Mouse (Mus musculus) intestine, embryonic 16.5 days (tissue): Measurements from ENCODE around the gene Slc15a2. TPM values are rescaled to one million over a fixed set of nuclear protein-coding genes. Genes with fewer than 3 reads are reported as not detected.

Experiments used
- ATAC-seq: fragments of 200-750 bp; cut with Nextera tagmentation; 2 replicates; pipeline ENCODE4 v1.8.0; 2017; ENCODE audit warnings: moderate TSS enrichment, moderate library complexity
- H3K27ac ChIP-seq: fragments of 300-500 bp; sonication (generic); 2 replicates; pipeline ENCODE4 v1.5.1; 2014; ENCODE audit warnings: mild to moderate bottlenecking, low read length
- H3K27me3 ChIP-seq: fragments of 300-500 bp; sonication (generic); replicated peaks from 2 replicates; pipeline ENCODE4 v1.6.1; 2014; ENCODE audit warnings: low read length, control low read depth, mixed read lengths; ENCODE audit not compliant: control insufficient read depth, insufficient read depth
- H3K36me3 ChIP-seq: fragments of 300-500 bp; sonication (generic); 2 replicates; pipeline ENCODE4 v1.6.1; 2014; ENCODE audit warnings: low read length, control low read depth; ENCODE audit not compliant: control insufficient read depth, insufficient read depth
- H3K4me1 ChIP-seq: fragments of 300-500 bp; sonication (generic); 2 replicates; pipeline ENCODE4 v1.6.1; 2014; ENCODE audit warnings: low read length, control low read depth, mixed read lengths; ENCODE audit not compliant: control insufficient read depth, insufficient read depth
- H3K4me2 ChIP-seq: fragments of 300-500 bp; sonication (generic); 2 replicates; pipeline ENCODE4 v1.6.1; 2014; ENCODE audit warnings: low read depth, low read length, control low read depth
- H3K4me3 ChIP-seq: fragments of 300-500 bp; sonication (generic); 2 replicates; pipeline ENCODE4 v1.5.1; 2014; ENCODE audit warnings: mild to moderate bottlenecking, low read length
- H3K9ac ChIP-seq: fragments of 300-500 bp; sonication (generic); 2 replicates; pipeline ENCODE4 v1.6.1; 2014; ENCODE audit warnings: low read depth, low read length
- H3K9me3 ChIP-seq: fragments of 300-500 bp; sonication (generic); 2 replicates; pipeline ENCODE4 v1.6.1; 2016; ENCODE audit warnings: low read length, control low read depth; ENCODE audit not compliant: control insufficient read depth
- WGBS: fragments of 180-500 bp; shearing (Covaris S2); extraction: QIAGEN DNeasy Blood & Tissue Kit; methylation state at CpG from one replicate; pipeline ENCODE4 v1.1.7; 2014; 5-methylcytosine and 5-hydroxymethylcytosine counted together
- microRNA-seq: library from miRNA; unstranded; fragments of <30 nt; microRNA quantifications from one replicate; pipeline ENCODE4, GENCODE M21; 2016
- polyA plus RNA-seq: library from polyadenylated mRNA; unstranded; fragments of >200 nt; fragmentation: Nextera tagmentation; extraction: Ambion mirVana; gene quantifications from 2 replicates; pipeline ENCODE4 v1.2.1, GENCODE M21; 2015

The Slc15a2 gene
- polyA plus RNA-seq, 1 experiment from 2014 or later = 8.5 TPM

GRCm38 (mm10) chr16:36710794-36711193, 74.0 kb downstream of the Slc15a2 start:
- ATAC-seq = no peak
- 94% methylated on average over 2 of the region's 2 CpGs for WGBS
- Histone ChIP-seq H3K4me1 (peaks cover 3% of the 10 kb centered on the region; the same call in 1 of the 2 replicates), H3K9me3 (no peaks in the 10 kb centered on the region), H3K4me3 (no peak overlapping the region), H3K4me2 (no peak overlapping the region), H3K36me3 (no peaks in the 10 kb centered on the region), H3K27me3 (no peaks in the 10 kb centered on the region), H3K9ac (no peak overlapping the region), H3K27ac (no peak overlapping the region)

GRCm38 (mm10) chr16:36709405-36709804, 75.4 kb downstream of the Slc15a2 start:
- ATAC-seq = no peak
- Histone ChIP-seq H3K36me3 (no peaks in the 10 kb centered on the region), H3K4me3 (no peak overlapping the region), H3K9me3 (no peaks in the 10 kb centered on the region), H3K9ac (no peak overlapping the region), H3K27me3 (no peaks in the 10 kb centered on the region), H3K4me2 (no peak overlapping the region), H3K4me1 (peaks cover 3% of the 10 kb centered on the region; the same call in 1 of the 2 replicates), H3K27ac (no peak overlapping the region)
- WGBS = 88% methylated on average over 17 of the region's 17 CpGs

- H3K4me3 ChIP-seq = no peak overlapping the region
- 0 out of 2 replicates have a peak, but pooled peaks have one; percentile 6 for ATAC-seq
- H3K9me3 ChIP-seq = no peaks in the 10 kb centered on the region
- WGBS = 77% methylated on average over 7 of the region's 7 CpGs
- no peaks in the 10 kb centered on the region for H3K27me3 ChIP-seq
- H3K36me3 ChIP-seq = no peaks in the 10 kb centered on the region
- no peak overlapping the region for H3K27ac ChIP-seq
- peaks cover 3% of the 10 kb centered on the region; the same call in 1 of the 2 replicates for H3K4me1 ChIP-seq
- H3K9ac ChIP-seq = no peak overlapping the region
- H3K4me2 ChIP-seq = no peak overlapping the region
Measured at GRCm38 (mm10) chr16:36708751-36709150, 76.0 kb downstream of the Slc15a2 start.

GRCm38 (mm10) chr16:36707702-36708423, 76.9 kb downstream of the Slc15a2 start:
- H3K4me2 ChIP-seq = no peak overlapping the region
- H3K4me1 ChIP-seq = peaks cover 3% of the 10 kb centered on the region; the same call in 1 of the 2 replicates
- WGBS = 59% methylated on average over 6 of the region's 6 CpGs
- H3K36me3 ChIP-seq = no peaks in the 10 kb centered on the region
- ATAC-seq = peak; percentile 90
- no peaks in the 10 kb centered on the region for H3K27me3 ChIP-seq
- no peaks in the 10 kb centered on the region for H3K9me3 ChIP-seq
- H3K27ac ChIP-seq = no peak overlapping the region
- no peak overlapping the region for H3K9ac ChIP-seq
- H3K4me3 ChIP-seq = no peak overlapping the region

- Histone ChIP-seq H3K4me2 (no peak overlapping the region), H3K9ac (no peak overlapping the region), H3K9me3 (no peaks in the 10 kb centered on the region), H3K36me3 (no peaks in the 10 kb centered on the region), H3K27me3 (no peaks in the 10 kb centered on the region), H3K4me1 (no peaks in the 10 kb centered on the region), H3K4me3 (no peak overlapping the region), H3K27ac (no peak overlapping the region)
- ATAC-seq = no peak
- WGBS = 84% methylated on average over 2 of the region's 2 CpGs
Measured at GRCm38 (mm10) chr16:36700484-36700883, 84.3 kb downstream of the Slc15a2 start.

Small RNA genes within 50 kb of the gene (microRNA-seq; reads per million reads assigned to microRNA genes)
- not detected for gene Gm22617

Other genes with a start within 250 kb of the Slc15a2 start
- 0.07 TPM in 1 of 2 replicates, not detected in the other for gene Casr, start 222.8 kb downstream of the Slc15a2 start, polyA plus RNA-seq
- gene Cd86, start 118.9 kb downstream of the Slc15a2 start, polyA plus RNA-seq = 1.9 and 2.3 TPM in 2 replicates
- gene Ildr1, start 91.0 kb downstream of the Slc15a2 start, polyA plus RNA-seq = 9.0 and 9.7 TPM in 2 replicates
- 19.1 and 20.6 TPM in 2 replicates for gene Iqcb1, start 43.4 kb upstream of the Slc15a2 start, polyA plus RNA-seq
- gene Eaf2, start 90.0 kb upstream of the Slc15a2 start, polyA plus RNA-seq = 1.5 and 1.9 TPM in 2 replicates
- 76.8 and 91.0 TPM in 2 replicates for gene Golgb1, start 90.2 kb upstream of the Slc15a2 start, polyA plus RNA-seq
- 18.2 and 20.6 TPM in 2 replicates for gene Hcls1, start 150.0 kb upstream of the Slc15a2 start, polyA plus RNA-seq
- not detected in 2 replicates for gene Fbxo40, start 205.5 kb upstream of the Slc15a2 start, polyA plus RNA-seq
- 3.4 and 3.7 TPM in 2 replicates for gene Polq, start 226.8 kb upstream of the Slc15a2 start, polyA plus RNA-seq